Mouse (Mus musculus): ENCODE measurements at regions not wholly inside any gene's neighbourhood (a gene's known extent, or its start where the extent isn't known, plus 50 kb on each side); places are given as distances from the start of the nearest gene placed in this dataset.
A peak's percentile ranks its signal among the peaks of the same experiment; 100 is the strongest.

GRCm38 (mm10) chr13:119143351-119143750 is 285.1 kb upstream of the Paip1 start:
- no peak for DNase-seq

GRCm38 (mm10) chr13:119145713-119146112 is 282.7 kb upstream of the Paip1 start:
- DNase-seq = no peak

- DNase-seq = no peak
These were observed 280.7 kb upstream of the Paip1 start for GRCm38 (mm10) chr13:119147701-119148100.

- DNase-seq = no peak
These were observed 279.3 kb upstream of the Paip1 start for GRCm38 (mm10) chr13:119149141-119149540.

DNA sequence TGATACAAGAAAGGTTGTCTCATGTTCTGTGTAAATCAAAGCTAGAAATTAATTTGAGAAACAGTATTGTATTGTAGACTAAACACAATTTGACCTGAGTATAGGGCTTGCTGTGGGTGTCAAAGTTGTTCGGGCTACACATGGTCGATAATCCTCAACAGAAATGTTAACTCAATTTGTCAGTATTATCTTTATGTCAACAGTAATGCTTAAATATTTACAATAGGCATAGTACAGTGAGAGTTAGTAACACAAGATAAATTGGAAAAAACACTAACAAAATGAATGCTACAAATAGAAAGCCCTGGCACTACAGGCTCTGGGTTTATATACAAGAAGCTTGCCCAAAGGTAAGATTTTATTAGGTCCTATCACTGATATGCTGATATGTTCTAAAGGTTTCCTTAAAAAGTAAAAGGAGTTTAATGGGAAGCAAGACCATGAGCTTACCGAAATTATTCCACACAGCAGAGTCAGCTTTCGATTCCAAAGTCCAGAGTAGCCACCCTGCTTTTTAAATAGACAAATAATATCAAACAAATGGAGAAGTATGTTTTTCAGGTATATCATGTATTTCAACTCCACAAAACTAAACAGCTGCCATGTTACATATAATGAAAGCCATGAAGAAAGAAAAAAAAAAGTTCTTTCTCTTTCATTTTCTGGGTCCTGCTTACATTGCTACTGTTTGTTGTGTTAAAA is 277.4 kb upstream of the Paip1 start:
- DNase-seq = no peak

DNA sequence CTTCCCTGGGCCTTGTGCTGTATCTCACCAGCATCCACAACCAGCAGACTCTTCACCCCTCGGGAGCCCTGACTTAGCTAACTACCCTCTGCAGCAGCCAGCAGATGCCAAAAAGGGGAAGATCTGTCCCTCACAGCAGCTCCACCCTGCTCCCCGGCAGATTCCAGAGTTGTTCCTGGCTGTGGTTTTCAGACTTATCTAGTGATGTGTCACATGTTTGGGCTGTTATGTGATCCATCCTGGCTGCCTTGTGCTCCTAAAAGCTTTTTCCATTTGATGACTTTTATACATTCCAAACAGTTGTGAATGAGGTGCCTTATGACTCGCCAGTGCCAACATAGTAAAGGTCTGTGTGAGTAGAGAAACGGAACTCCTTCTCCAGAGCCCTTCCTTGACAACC is 250.6 kb upstream of the Paip1 start:
- DNase-seq = peak; percentile 11 to 44

GRCm38 (mm10) chr13:119178212-119178611 is 250.2 kb upstream of the Paip1 start:
- no peak for DNase-seq

DNA sequence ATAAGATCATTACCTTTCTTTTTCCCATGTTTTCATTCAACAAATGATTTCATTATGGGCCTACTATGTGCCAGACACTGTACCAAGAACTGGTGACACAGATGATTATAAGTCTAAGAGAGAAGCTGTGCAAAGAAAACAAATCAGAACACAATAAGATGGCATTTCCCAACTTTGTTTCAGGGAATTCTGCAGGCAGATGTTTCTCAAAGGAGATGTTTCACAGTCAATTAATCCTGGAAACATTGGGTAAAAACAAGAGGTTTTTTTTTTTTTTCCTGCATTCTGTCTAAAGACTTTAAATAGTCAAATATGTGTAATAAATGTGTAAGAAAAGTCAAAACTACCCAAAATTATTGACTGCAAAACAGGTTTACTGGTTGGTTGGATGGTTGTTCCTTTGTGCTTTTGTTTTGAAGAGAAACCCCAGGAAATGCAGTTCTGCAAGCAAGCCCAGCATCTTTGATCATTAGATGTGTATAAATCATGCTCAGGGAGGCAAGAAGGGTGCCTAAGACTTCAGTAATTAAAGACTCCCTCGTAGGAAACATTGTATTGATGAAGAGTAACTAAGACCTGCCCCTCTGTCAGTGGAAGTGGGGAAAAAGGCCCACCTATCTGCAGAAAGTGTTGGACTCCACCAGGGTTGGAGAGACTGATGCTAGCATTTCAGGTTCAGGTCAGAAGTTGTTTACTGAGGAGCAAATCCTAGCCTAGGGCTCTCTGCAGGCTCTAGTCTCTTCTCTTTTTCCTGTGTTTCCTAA is 249.1 kb upstream of the Paip1 start:
- no peak for DNase-seq

DNA sequence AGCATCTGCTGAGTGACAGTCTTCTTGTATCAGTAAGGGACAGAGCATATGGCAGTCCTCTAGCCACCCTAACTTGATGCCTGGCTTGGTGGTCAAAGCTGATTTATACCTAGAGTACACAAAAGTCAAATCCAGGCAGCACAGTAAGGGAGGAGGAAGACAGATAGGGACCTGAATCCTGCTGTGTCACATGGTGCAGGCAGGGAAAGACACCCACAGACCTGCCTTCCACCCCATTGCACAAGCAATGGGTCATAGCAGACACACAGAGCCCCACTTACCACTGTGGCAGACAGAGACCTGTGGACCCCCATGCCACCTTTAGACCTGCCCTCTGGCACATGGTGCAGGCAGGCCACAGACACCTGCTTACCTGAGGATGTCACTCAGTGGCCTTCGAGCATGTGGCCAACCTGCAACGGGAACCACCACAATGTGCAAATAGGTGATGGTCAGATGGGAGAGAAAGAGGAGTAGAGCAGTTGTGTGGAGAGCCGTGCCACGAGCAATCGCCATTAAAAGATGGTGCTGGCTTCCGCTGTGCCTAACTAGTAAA is 244.0 kb upstream of the Paip1 start:
- no peak for DNase-seq

DNA sequence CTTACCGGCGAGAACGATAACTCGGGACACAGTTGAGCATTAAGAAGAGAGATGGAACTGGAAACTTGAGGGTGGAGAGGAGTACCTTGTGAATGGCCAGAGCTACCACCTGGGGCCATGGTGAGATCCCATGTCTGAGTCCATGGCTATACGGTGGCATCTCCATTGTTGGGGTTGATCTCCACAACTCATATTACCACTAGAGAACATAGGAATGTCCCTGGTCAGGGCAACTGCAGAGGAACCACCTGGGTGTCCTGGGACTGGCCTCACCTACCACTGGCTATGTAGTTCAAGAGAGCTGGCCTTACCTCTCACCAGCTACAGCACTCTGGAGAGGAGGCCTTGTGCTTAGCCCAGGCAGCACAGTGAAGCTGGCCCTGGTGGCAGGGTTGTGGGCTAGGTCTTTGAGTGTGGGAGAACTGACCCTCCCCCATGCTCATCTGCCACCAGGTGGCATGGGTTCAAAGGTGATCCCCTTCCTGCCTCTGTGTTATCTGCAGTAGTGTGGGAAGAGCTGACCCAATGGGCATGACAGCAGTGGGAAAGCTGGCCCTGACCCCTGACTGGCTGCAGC is 242.7 kb upstream of the Paip1 start:
- DNase-seq = no peak

DNA sequence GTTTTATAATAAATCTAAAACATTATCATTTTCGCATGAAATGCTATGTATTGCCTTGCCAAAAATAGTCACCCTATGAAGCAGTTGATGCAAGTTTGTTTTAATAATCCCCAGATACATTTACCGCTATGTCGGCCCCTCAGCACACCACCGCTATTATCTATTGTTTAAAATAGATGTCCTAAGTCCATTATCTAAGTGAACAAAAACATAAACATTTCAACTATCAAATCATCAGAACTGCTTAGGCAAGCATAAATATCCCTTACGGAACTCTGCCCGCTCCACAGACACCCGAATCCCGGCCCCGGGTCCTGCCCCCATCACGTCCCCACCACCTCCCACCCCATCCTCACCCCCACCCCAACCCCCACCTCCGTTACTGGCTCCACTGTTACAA is 196.8 kb upstream of the Paip1 start:
- no peak for DNase-seq

GRCm38 (mm10) chr13:119232100-119233029 is 196.0 kb upstream of the Paip1 start:
- no peak for DNase-seq

- DNase-seq = no peak
These were observed 195.4 kb upstream of the Paip1 start for GRCm38 (mm10) chr13:119233030-119233385.

DNA sequence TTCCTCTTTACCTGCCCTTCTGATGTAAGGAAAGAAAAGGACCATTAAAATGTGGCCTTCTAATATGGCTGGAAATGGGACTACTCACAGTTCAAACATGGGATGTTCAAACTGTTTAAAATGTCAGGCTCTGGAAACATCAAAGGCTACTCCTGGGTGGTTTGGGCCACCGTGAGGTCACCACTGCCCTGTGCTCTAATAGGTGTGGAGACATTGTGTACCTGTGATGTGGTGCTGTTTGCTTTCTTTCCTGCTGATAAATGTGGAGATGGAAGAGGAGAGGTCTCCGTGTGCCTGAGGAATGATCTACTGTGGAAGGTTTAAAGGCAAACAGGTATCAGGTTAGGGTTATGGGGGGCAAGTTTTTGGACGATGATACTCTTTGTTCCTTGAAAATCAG is 194.5 kb upstream of the Paip1 start:
- DNase-seq = no peak

DNA sequence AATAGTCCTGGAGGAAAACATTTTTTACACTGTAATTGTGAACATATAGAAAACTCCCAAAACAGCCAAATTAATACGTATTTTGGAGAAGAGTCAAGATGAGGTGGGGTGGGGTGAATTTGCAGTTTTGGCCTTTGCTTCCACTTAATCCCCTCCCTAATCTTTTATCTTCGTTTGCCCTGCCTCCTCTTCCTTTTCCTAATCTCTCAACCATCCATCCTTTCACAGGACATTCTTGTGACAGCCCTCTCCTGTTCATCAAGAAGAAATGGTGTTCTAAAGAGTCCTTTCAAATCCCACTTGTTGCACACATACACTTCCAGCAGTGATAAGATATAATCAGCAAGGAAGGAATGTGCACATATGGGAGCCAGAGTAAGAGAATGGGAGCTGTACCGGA is 186.0 kb upstream of the Paip1 start:
- no peak for DNase-seq

- DNase-seq = no peak
These were observed 181.3 kb upstream of the Paip1 start for GRCm38 (mm10) chr13:119247101-119247500.

DNA sequence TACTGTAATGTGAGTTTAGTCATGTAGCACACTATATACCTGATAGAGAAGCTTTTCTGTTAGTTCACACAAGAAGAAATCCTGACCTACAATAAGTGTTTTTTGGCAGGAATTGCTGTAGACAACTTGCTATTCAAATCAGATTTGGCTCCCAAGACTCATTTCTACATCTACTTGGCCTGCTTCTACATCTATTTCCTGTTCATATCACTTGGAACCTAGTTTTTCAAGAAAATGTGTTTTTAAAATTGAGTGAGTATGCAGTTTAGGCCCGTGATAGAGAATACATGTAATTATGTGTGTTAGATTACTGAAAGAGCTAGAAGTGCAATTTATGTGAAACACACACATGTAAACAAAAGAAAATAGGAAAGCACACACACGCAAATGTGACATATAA is 176.4 kb upstream of the Paip1 start:
- no peak for DNase-seq

GRCm38 (mm10) chr13:119256350-119256749 is 172.1 kb upstream of the Paip1 start:
- DNase-seq = no peak

GRCm38 (mm10) chr13:119258515-119258914 is 169.9 kb upstream of the Paip1 start:
- DNase-seq = no peak

GRCm38 (mm10) chr13:119263561-119263960 is 164.8 kb upstream of the Paip1 start:
- DNase-seq = no peak

- DNase-seq = no peak
These were observed 160.6 kb upstream of the Paip1 start for GRCm38 (mm10) chr13:119267608-119268300.

- DNase-seq = peak; percentile 4 to 9
These were observed 160.1 kb upstream of the Paip1 start for GRCm38 (mm10) chr13:119268301-119268675.

Data from lung, adult 18-20 months (tissue).